25 mouse cellular contexts compared by ENCODE assay signal in genomic region chr19:36693530-36693929, GRCm38 (mm10). TPM values are rescaled to one million over a fixed set of nuclear protein-coding genes. Genes with fewer than 3 reads are reported as not detected.
DNase-seq lines count a peak whose midpoint lies in the region; ATAC-seq and TF ChIP-seq lines count a peak whose summit lies in the region.
"Had no signal": no experiment of that assay in that cellular context is flagged by ENCODE, and none has a peak within 500 bp of the region (broad histone marks: within the 10 kb centered on the region; RNA-seq: fewer than 3 reads in every experiment).

No protein-coding gene starts in this region.

- TF ChIP-seq CTCF in gastrocnemius, adult 2 months (IDR thresholded peaks at IDR 0.05), result no peak

- H3K9ac ChIP-seq in forebrain, embryonic 11.5 days (ENCODE audit: low read length), result no peak overlapping the region
- no peak overlapping the region for H3K9ac ChIP-seq in forebrain, embryonic 12.5 days
- H3K9ac ChIP-seq in lung, embryonic 15.5 days, result no peak overlapping the region
- H3K9ac ChIP-seq: embryonic facial prominence, embryonic 12.5 days; forebrain, embryonic 13.5 days; forebrain, embryonic 15.5 days had no signal

- peak; percentile 2 for DNase-seq in forebrain, embryonic 11.5 days (ENCODE audit: low spot score)
- peak; percentile 65 for DNase-seq in gastrocnemius, adult 2 months
- no peak for DNase-seq in gastrocnemius, postnatal 14 days
- no peak for DNase-seq in lung, postnatal 14 days
- DNase-seq in skeletal muscle tissue, adult 2 months (ENCODE audit: low read depth, low spot score), result peak; percentile 61
- DNase-seq: adrenal gland, adult 8-10 months; adrenal gland, postnatal 14 days; adrenal gland, postnatal 36 days; B cell, adult 2 months; cerebellum, adult 11-12 months; cerebellum, adult 2 months; cerebellum, adult 9-10 months; cerebellum, postnatal 10 days; cerebellum, postnatal 25 days had no signal

- no peaks in the 10 kb centered on the region for H3K4me1 ChIP-seq in forebrain, embryonic 11.5 days (replicated peaks; ENCODE audit: control insufficient read depth, insufficient read depth, low read length)
- peaks cover 17% of the 10 kb centered on the region for H3K4me1 ChIP-seq in forebrain, embryonic 12.5 days
- peaks cover 55% of the 10 kb centered on the region for H3K4me1 ChIP-seq in lung, embryonic 15.5 days

- H3K27ac ChIP-seq in forebrain, embryonic 11.5 days (ENCODE audit: low read depth, low read length), result no peak overlapping the region
- H3K27ac ChIP-seq in forebrain, embryonic 12.5 days, result no peak overlapping the region
- H3K27ac ChIP-seq in gastrocnemius, adult 2 months, result peak overlapping the region; percentile 91
- 0 out of 2 replicates have a peak overlapping the region, but pooled peaks have one; percentile 6 for H3K27ac ChIP-seq in lung, embryonic 15.5 days
- H3K27ac ChIP-seq: embryonic facial prominence, embryonic 10.5 days; embryonic facial prominence, embryonic 12.5 days; forebrain, embryonic 13.5 days; forebrain, embryonic 15.5 days had no signal

- no peaks in the 10 kb centered on the region for H3K36me3 ChIP-seq in forebrain, embryonic 11.5 days (ENCODE audit: control insufficient read depth, insufficient read depth, low read length)
- H3K36me3 ChIP-seq in forebrain, embryonic 12.5 days (replicated peaks), result no peaks in the 10 kb centered on the region
- H3K36me3 ChIP-seq in lung, embryonic 15.5 days, result no peaks in the 10 kb centered on the region
- H3K36me3 ChIP-seq: embryonic facial prominence, embryonic 10.5 days; embryonic facial prominence, embryonic 12.5 days; forebrain, embryonic 15.5 days; G1E had no signal

- WGBS in forebrain, embryonic 11.5 days, result 85% methylated on average over 2 of the region's 2 CpGs
- WGBS in forebrain, embryonic 12.5 days, result 82% methylated on average over 2 of the region's 2 CpGs
- 61% methylated on average over 2 of the region's 2 CpGs for WGBS in lung, embryonic 15.5 days

- H3K27me3 ChIP-seq in forebrain, embryonic 11.5 days (ENCODE audit: control insufficient read depth, insufficient read depth, low read length), result no peaks in the 10 kb centered on the region
- H3K27me3 ChIP-seq in forebrain, embryonic 12.5 days, result no peaks in the 10 kb centered on the region
- H3K27me3 ChIP-seq in lung, embryonic 15.5 days, result no peaks in the 10 kb centered on the region
- H3K27me3 ChIP-seq: CH12.LX; embryonic facial prominence, embryonic 12.5 days; forebrain, embryonic 13.5 days; forebrain, embryonic 15.5 days; Patski had no signal

- no peaks in the 10 kb centered on the region for H3K9me3 ChIP-seq in forebrain, embryonic 11.5 days (ENCODE audit: control insufficient read depth, low read length)
- H3K9me3 ChIP-seq in forebrain, embryonic 12.5 days, result no peaks in the 10 kb centered on the region
- no peaks in the 10 kb centered on the region for H3K9me3 ChIP-seq in lung, embryonic 15.5 days
- H3K9me3 ChIP-seq: embryonic facial prominence, embryonic 10.5 days; embryonic facial prominence, embryonic 12.5 days; forebrain, embryonic 13.5 days; forebrain, embryonic 15.5 days; G1E had no signal

- no peak for ATAC-seq in forebrain, embryonic 11.5 days (replicated peaks; ENCODE audit: low FRiP score)
- no peak for ATAC-seq in forebrain, embryonic 12.5 days (ENCODE audit: low FRiP score)
- ATAC-seq in lung, embryonic 15.5 days (ENCODE audit: borderline replicate concordance, extremely low read depth, low FRiP score, low TSS enrichment), result no peak
- ATAC-seq: activated CD4-positive, CD25-positive, alpha-beta regulatory T cell, adult 4 months; CD4-positive, CD25-positive, alpha-beta regulatory T cell, adult 4 months; forebrain, embryonic 13.5 days; forebrain, embryonic 15.5 days; Patski had no signal

- no peak overlapping the region for H3K4me2 ChIP-seq in forebrain, embryonic 11.5 days (ENCODE audit: low read depth, low read length, severe bottlenecking)
- H3K4me2 ChIP-seq in forebrain, embryonic 12.5 days, result no peak overlapping the region
- H3K4me2 ChIP-seq in lung, embryonic 15.5 days, result no peak overlapping the region
- H3K4me2 ChIP-seq: embryonic facial prominence, embryonic 12.5 days; forebrain, embryonic 13.5 days; forebrain, embryonic 15.5 days had no signal

- no peak overlapping the region for H3K4me3 ChIP-seq in forebrain, embryonic 11.5 days (ENCODE audit: low read depth, low read length)
- H3K4me3 ChIP-seq in forebrain, embryonic 12.5 days (replicated peaks), result no peak overlapping the region
- H3K4me3 ChIP-seq in gastrocnemius, adult 2 months, result peak overlapping the region; percentile 23
- H3K4me3 ChIP-seq in lung, embryonic 15.5 days, result no peak overlapping the region
- H3K4me3 ChIP-seq: embryonic facial prominence, embryonic 10.5 days; embryonic facial prominence, embryonic 12.5 days; forebrain, embryonic 13.5 days; forebrain, embryonic 15.5 days had no signal

- intact Hi-C loops in gastrocnemius, adult 2 months (cut with DNase I), result no loop called here
- intact Hi-C loops in gastrocnemius, postnatal 14 days (cut with DNase I; ENCODE audit: low total_unique reads), result no loop called here

RNA-seq across cellular contexts. Expression of gene Ppp1r3c, which starts 42.9 kb away (rescaled TPM):
- polyA plus RNA-seq in forebrain, embryonic 11.5 days (2014; fragmentation: Nextera tagmentation; extraction: Ambion mirVana), result 2.0 and 2.1 TPM in 2 replicates
- polyA plus RNA-seq in forebrain, embryonic 12.5 days (2016; fragmentation: Nextera tagmentation; extraction: Ambion mirVana), result 2.4 and 2.5 TPM in 2 replicates
- 100 to 1,000 TPM; 675 to 775 TPM for total RNA-seq in gastrocnemius, adult 2 months (2021)
- total RNA-seq in gastrocnemius, postnatal 14 days (2021), result 100 to 1,000 TPM; 125 to 230 TPM
- polyA plus RNA-seq in lung, embryonic 15.5 days (2015; fragmentation: Nextera tagmentation; extraction: Ambion mirVana), result 83.4 and 84.3 TPM in 2 replicates
- total RNA-seq: CH12.LX had no signal
- polyA plus RNA-seq: activated CD4-positive, CD25-positive, alpha-beta regulatory T cell, adult 4 months; CD4-positive, CD25-positive, alpha-beta regulatory T cell, adult 4 months; G1E had no signal

Comparison
In these comparisons a context has a peak if more than half of its experiments do, and no peak if none do; other contexts are left out.
1. DNase-seq: peak in forebrain, embryonic 11.5 days (single experiment), gastrocnemius, adult 2 months (single experiment) and skeletal muscle tissue, adult 2 months (single experiment); none in gastrocnemius, postnatal 14 days (single experiment) and lung, postnatal 14 days (single experiment).
2. H3K27ac ChIP-seq: peak in gastrocnemius, adult 2 months (single experiment) and lung, embryonic 15.5 days (single experiment); none in forebrain, embryonic 11.5 days (single experiment) and forebrain, embryonic 12.5 days (single experiment).
3. RNA of gene Ppp1r3c, which starts 42.9 kb away (polyA plus RNA-seq): 83.4 to 84.3 TPM in lung, embryonic 15.5 days; 2.4 to 2.5 TPM in forebrain, embryonic 12.5 days and 2.0 to 2.1 TPM in forebrain, embryonic 11.5 days; every median in the first group is over 10 times any median in the second.